Mouse (Mus musculus) limb, embryonic 12.5 days (tissue): ENCODE measurements around the gene Tcap. TPM values are rescaled to one million over a fixed set of nuclear protein-coding genes. Genes with fewer than 3 reads are reported as not detected.
A peak's percentile ranks its signal among the peaks of the same experiment; 100 is the strongest.

Experiments used
- ATAC-seq: fragments of 200-750 bp; cut with Nextera tagmentation; 2 replicates; pipeline ENCODE4 v1.8.0; 2017; ENCODE audit warnings: low read depth, moderate TSS enrichment; ENCODE audit not compliant: insufficient number of reproducible peaks, insufficient read depth, low FRiP score, low TSS enrichment
- H3K27ac ChIP-seq: fragments of 300-500 bp; sonication (generic); 2 replicates; pipeline ENCODE4 v1.5.1; 2016; ENCODE audit warnings: mild to moderate bottlenecking, moderate library complexity
- H3K27me3 ChIP-seq: fragments of 300-500 bp; sonication (generic); 2 replicates; pipeline ENCODE4 v1.6.1; 2016; ENCODE audit warnings: mild to moderate bottlenecking, moderate library complexity
- H3K36me3 ChIP-seq: fragments of 300-500 bp; sonication (generic); 2 replicates; pipeline ENCODE4 v1.6.1; 2016; ENCODE audit warnings: mild to moderate bottlenecking, moderate library complexity
- H3K4me1 ChIP-seq: fragments of 300-500 bp; sonication (generic); replicated peaks from 2 replicates; pipeline ENCODE4 v1.6.1; 2016
- H3K4me2 ChIP-seq: fragments of 300-500 bp; sonication (generic); 2 replicates; pipeline ENCODE4 v1.6.1; 2016; ENCODE audit warnings: mild to moderate bottlenecking, moderate library complexity
- H3K4me3 ChIP-seq: fragments of 300-500 bp; sonication (generic); replicated peaks from 2 replicates; pipeline ENCODE4 v1.5.1; 2016; ENCODE audit warnings: mild to moderate bottlenecking
- H3K9ac ChIP-seq: fragments of 300-500 bp; sonication (generic); replicated peaks from 2 replicates; pipeline ENCODE4 v1.6.1; 2016; ENCODE audit warnings: mild to moderate bottlenecking, moderate library complexity
- H3K9me3 ChIP-seq: fragments of 300-500 bp; sonication (generic); 2 replicates; pipeline ENCODE4 v1.6.1; 2016; ENCODE audit warnings: mild to moderate bottlenecking, moderate library complexity
- WGBS: fragments of 180-500 bp; shearing (Covaris S2); methylation state at CpG from one replicate; pipeline ENCODE4 v1.1.7; 2016; 5-methylcytosine and 5-hydroxymethylcytosine counted together
- polyA plus RNA-seq: library from polyadenylated mRNA; unstranded; fragments of >200 nt; fragmentation: Nextera tagmentation; extraction: Ambion mirVana; gene quantifications from 2 replicates; pipeline ENCODE4 v1.2.1, GENCODE M21; 2016

Gene Tcap
- polyA plus RNA-seq: 4.7 TPM in 2 replicates

DNA sequence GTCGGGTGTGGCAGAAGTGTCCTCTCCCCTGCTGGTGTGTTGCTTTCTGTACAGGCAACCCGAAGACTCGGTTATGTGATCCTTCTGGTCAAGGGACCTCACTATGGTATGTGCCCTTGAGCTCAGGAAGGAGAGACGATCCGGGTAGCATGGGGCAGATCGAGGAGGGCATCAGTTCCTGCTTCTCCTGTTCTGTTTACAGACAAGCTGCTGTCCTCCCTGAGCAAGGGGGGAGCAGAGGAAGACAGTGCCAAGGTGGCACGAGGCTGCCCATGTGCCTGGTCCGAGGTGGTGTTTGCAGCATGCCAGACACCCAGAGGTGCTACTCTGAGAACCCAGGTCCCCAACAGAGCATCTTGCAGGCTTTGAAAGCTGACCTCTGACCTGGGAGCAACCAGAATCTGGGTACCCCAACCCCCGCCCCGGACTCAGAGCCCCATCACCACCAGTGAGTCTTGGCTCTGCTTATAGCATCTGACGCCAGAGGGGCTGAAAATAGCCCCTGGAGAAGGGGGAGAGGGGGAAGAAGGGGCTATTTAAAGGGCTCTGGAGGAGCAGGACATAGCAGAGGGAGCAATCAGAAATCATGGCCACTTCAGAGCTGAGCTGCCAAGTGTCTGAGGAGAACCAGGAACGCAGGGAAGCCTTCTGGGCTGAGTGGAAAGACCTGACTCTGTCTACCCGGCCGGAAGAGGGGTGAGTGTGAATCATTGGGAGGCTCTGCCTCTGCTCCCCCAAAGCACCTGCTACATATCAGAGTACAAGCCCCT is at the start of gene Tcap:
Gene Tcap (plus strand): TSS at position 551 of the 770 bp plus-strand sequence.
- Histone ChIP-seq H3K27ac (no peak within 1 kb of the TSS), H3K27me3 (peaks cover 56% of the 10 kb centered on the region), H3K9ac (no peak within 1 kb of the TSS; the same call in 1 of the 2 replicates), H3K9me3 (no peaks in the 10 kb centered on the region), H3K4me1 (peaks cover 6% of the 10 kb centered on the region), H3K4me2 (no peak within 1 kb of the TSS), H3K4me3 (no peak within 1 kb of the TSS), H3K36me3 (peaks cover 26% of the 10 kb centered on the region)
- WGBS: 56% methylated on average over 14 of the region's 14 CpGs
- ATAC-seq: no peak

DNA sequence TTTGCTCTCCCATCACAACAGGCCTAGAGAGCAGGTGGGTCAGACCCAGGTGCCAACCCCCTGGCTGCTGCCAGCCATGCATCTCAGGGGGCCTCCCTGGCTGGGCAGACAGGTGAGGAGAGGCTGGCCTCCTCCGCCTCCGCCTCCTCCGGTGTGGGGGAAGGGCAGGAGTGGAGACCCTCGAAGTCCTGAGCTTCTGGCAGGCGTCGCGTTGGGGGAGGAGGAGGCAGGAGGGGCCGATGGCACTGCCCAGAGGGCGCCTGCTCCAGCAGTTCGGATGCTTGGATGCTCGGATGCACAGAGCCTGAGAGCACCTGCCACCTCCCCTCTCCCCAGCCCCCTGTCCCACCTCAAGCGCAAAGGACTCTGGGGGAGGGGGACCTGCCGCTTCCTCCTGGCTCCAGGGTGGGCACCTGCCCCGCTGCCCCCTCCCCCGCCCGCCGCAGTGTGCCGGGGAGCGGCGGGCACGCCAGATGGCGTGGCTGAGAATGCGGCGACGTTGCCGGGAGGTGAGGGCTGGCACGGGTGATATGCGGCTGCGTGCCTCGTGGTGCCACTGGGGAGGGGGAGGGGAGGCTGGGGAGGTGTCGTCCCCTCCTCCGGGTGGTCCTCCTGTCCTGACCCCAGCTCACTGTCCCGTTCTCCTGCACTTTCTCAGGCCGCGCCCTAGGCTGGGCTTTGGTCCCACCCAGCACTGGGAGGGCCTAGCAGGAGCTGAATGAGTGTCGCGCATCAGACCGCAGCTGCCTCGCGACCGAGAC is 49.5 kb upstream of the Tcap start:
- Histone ChIP-seq H3K9ac (no peak overlapping the region), H3K4me1 (peaks cover 17% of the 10 kb centered on the region), H3K4me2 (peak overlapping the region; percentile 36), H3K27ac (no peak overlapping the region), H3K27me3 (peaks cover 100% of the 10 kb centered on the region), H3K36me3 (no peaks in the 10 kb centered on the region), H3K4me3 (peak overlapping the region; percentile 18), H3K9me3 (no peaks in the 10 kb centered on the region)
- WGBS: 2% methylated on average over 37 of the region's 41 CpGs
- ATAC-seq: no peak

DNA sequence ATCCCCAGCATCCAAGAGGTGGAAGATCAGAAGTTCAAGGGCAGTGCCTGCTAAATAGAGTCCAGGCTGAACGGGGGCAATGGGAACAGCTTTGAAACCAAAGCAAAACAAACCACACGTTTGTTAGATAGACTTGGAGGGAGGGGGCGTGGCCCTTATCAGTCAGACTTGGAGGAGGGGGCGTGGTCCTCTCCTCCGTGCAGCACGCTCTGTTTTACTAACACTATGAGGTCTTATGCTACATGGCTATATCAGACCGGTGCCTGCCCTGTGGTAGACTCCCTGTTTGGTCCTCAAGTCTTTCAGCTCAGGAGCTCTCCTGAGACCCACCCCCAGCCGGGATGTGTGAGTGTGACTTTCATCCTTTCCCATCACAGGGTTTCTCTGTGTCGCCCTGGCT is 48.4 kb upstream of the Tcap start:
- H3K4me1 ChIP-seq: peaks cover 25% of the 10 kb centered on the region
- peaks cover 100% of the 10 kb centered on the region for H3K27me3 ChIP-seq
- H3K9me3 ChIP-seq: no peaks in the 10 kb centered on the region
- H3K4me2 ChIP-seq: no peak overlapping the region
- no peak overlapping the region for H3K9ac ChIP-seq
- no peak overlapping the region for H3K27ac ChIP-seq
- no peak for ATAC-seq
- 7% methylated on average over 9 of the region's 9 CpGs for WGBS
- H3K4me3 ChIP-seq: no peak overlapping the region; the same call in 1 of the 2 replicates
- no peaks in the 10 kb centered on the region for H3K36me3 ChIP-seq

DNA sequence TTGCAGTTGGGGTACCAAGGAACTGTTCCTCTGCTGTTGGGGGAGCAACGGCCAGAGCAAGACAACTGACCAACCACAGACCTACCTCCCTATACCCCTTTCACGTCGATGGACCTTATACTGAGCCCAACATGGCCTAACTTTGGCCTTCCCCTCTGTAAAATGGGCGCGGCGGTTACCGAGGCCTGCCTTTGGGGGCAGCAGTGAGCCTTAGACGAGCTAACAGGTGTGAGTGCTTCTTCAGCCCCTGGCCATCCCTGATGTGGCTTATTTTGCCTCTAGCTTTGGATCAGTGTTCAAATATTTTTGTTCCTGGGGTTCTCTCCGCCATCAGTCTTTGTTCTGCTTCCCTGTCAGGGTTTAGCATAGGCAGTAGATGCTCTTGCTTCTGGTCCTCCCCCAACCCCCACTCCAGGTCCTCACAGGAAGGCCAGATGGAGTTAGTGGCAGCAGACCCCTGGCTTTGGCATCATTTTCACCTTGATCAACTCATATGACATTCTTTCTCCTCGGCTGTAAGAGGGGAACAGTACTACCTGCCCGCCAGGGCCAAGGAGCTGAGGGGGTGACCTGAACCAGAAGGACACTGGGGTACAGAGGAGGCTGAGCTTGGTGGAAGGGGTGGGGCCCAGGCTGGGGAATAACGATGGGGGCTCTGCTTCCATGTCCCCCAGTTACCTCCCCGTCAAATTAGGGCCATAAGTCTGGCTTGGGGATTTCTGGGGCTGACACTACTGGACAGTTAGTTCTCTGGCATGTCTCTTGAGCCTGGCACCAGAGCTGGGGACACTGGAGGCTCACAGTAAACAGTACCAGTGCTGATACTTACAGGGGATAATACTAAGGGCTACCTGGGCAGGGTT is 47.1 kb upstream of the Tcap start:
- Histone ChIP-seq H3K27ac (no peak overlapping the region), H3K4me1 (peaks cover 25% of the 10 kb centered on the region), H3K36me3 (no peaks in the 10 kb centered on the region), H3K4me2 (no peak overlapping the region), H3K4me3 (no peak overlapping the region), H3K9me3 (no peaks in the 10 kb centered on the region), H3K9ac (no peak overlapping the region), H3K27me3 (peaks cover 99% of the 10 kb centered on the region)
- 15% methylated on average over 13 of the region's 13 CpGs for WGBS
- no peak for ATAC-seq

DNA sequence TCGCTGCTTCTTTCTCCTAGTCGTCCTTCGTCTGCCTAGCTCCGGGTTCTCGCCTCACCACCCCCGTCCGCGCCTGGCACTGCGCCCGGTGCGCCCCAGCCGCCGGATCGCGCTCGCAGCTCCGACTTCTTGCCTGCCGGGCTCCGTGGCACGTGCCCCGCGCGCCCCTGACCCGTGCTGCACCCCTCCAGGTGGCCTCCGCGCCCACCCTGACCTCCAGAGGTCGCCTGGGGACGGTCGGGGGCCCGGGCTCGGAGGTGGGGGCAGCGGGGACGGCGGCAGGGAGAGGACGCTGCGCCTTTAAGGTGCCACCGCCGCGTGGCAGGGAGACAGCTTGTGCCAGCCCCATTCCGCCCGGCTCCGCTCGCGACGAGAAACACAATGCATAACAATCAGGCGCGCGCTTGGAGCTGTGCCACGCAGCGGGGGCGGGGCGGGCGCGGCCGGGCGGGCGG is 45.1 kb upstream of the Tcap start:
- no peak overlapping the region for H3K27ac ChIP-seq
- no peak for ATAC-seq
- no peaks in the 10 kb centered on the region for H3K36me3 ChIP-seq
- no peaks in the 10 kb centered on the region for H3K9me3 ChIP-seq
- H3K4me1 ChIP-seq: peaks cover 35% of the 10 kb centered on the region
- peaks cover 94% of the 10 kb centered on the region for H3K27me3 ChIP-seq
- H3K9ac ChIP-seq: peak overlapping the region; percentile 52
- under 1% methylated on average over 46 of the region's 57 CpGs for WGBS
- H3K4me3 ChIP-seq: peak overlapping the region; percentile 49
- H3K4me2 ChIP-seq: peak overlapping the region; percentile 94

DNA sequence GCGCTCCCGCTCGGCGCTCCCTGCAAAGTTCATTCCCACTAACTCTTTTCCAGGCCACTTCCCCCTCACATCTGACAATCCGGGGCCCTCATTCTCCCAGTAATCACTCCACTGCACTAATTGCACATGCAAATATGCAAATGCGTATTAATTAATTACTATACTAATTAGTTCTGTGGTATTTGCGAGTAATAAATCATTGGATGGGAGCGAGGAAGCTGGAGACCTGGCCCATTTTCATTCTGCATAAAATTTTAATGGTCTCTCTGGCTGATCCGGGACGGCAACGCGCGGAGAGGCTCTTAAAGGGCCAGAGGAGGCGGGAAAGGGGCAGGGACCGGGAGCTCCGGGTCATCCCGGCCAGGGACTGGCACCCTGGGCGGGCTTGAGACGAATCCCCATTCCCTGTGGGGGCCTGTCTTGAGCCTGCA is 44.5 kb upstream of the Tcap start:
- under 1% methylated on average over 19 of the region's 19 CpGs for WGBS
- no peak for ATAC-seq
- Histone ChIP-seq H3K36me3 (no peaks in the 10 kb centered on the region), H3K4me1 (peaks cover 32% of the 10 kb centered on the region), H3K27ac (no peak overlapping the region), H3K27me3 (peaks cover 94% of the 10 kb centered on the region), H3K4me2 (peak overlapping the region; percentile 94), H3K4me3 (peak overlapping the region; percentile 49), H3K9ac (peak overlapping the region; percentile 52), H3K9me3 (no peaks in the 10 kb centered on the region)

DNA sequence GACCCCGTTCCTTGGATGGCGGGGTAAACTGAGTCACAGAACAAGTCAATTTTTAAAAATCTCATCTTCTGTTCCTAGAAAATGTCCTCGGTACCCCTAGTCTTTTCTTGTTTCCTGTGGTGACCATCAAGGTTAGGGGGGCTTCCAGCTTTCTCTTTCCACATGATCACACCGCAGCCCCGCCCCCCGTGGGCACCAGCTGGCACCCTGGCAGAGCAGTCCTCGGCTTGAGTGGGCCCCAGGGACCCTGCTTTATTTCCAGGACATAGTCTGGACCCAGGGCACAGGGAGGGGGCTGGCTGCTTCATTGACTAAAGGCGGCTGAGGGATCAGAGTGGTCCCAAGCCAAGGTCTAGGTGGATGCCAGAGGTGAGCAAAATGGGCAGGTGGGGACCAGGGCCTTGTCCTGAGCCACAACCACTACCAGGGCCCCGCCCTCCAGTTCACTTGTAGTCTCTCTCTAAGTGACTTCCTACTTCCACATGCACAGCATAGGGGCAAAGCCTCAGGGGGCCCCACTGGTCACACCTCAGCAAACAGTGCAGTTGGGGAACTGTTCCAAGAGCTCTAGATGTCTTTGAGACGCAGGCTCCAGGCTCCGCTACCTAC is 43.8 kb upstream of the Tcap start:
- Histone ChIP-seq H3K9ac (no peak overlapping the region; the same call in 1 of the 2 replicates), H3K36me3 (no peaks in the 10 kb centered on the region), H3K4me1 (peaks cover 27% of the 10 kb centered on the region), H3K4me3 (peak overlapping the region; percentile 49), H3K4me2 (peak overlapping the region; percentile 94), H3K9me3 (no peaks in the 10 kb centered on the region), H3K27ac (no peak overlapping the region), H3K27me3 (peaks cover 93% of the 10 kb centered on the region)
- WGBS: 8% methylated on average over 11 of the region's 11 CpGs
- no peak for ATAC-seq

DNA sequence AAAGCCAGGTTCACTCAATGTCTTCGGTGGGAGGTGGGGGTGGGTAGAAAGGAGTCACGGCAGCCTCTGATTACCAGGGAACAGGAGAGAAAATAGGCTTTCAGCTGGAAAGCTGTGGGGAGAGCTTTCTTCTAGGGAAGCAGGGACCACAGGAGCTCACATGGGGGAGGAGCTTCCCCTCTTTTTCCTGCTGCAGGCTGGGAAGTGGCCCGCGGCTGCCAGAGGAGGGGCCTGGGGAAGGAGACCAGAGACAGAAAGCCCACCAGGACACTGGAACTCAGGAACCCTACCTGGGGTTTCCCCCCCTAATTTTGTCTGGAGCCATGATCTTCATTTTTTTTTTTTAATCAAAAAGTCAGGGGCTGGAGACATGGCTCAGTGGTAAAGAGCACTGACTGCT is 43.0 kb upstream of the Tcap start:
- Histone ChIP-seq H3K4me1 (peaks cover 27% of the 10 kb centered on the region), H3K9ac (no peak overlapping the region), H3K4me3 (no peak overlapping the region), H3K9me3 (no peaks in the 10 kb centered on the region), H3K27ac (no peak overlapping the region), H3K36me3 (no peaks in the 10 kb centered on the region), H3K4me2 (no peak overlapping the region), H3K27me3 (peaks cover 91% of the 10 kb centered on the region)
- ATAC-seq: no peak
- WGBS: 10% methylated on average over 3 of the region's 4 CpGs

DNA sequence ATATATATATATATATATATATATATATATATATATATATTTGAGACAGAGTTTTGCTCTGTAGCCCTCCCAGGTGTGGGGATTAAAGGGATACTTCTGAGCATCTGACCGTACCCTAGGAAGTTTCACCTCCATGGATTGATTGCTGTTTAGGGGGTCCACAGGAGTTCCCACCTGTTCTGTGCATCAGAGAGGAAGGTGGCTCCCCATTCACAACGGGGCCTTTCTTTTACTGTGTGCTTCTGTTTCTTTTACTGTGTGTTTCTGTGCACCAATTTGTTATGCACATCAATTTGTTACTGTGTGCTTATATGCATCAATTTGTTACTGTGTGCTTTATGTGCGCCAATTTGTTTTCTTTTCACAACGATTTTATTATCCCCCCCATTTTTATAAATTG is 42.4 kb upstream of the Tcap start:
- ATAC-seq: no peak
- no peaks in the 10 kb centered on the region for H3K36me3 ChIP-seq
- 50% methylated on average over 4 of the region's 4 CpGs for WGBS

DNA sequence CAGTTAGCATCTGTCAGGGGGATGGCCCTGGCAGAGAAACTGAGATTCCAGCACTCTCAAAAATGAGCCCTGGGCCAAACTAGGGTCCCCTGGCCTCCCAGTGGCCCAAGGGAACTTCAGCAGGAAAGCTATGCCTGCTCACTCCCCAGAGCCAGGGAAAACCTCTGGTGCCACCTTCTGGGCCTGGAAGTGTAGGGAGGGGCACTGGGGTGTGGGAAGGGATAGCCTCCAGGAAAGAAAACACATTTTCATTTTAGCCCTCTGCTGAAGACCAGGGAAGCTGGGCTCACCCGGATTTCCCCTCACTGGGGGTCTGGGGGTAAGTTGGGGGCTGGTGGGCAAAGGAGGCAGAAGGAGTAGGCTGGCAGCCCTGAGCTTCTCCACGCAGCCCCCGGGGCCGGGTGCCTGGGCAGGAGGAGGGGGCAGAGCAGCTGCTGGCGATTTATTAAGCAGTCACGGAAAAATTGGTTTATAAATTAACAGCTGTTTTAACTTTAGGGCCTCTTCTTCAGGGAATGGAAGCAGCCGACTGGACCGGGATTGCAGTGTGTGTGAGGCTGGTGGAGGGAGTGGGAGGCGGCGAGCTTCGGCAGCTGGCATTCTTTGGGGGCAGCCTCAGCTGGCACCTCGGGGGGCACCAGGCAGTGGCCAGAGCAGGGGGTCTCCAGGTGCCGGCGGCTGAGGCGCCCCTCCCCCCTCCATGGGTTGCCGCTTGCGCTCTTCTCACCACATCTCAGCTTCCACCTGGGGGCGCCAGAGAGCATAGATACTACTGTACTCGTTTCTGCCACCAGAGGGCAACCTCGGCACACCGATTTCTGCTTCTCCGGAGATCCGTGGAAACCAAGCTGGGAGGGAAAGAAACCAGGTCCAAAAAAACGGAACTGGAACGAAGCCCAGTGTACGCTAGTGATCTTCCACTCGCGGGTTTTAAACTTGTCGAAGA is 41.3 kb upstream of the Tcap start:
- Histone ChIP-seq H3K4me3 (peak overlapping the region; percentile 26), H3K27me3 (peaks cover 91% of the 10 kb centered on the region), H3K9me3 (no peaks in the 10 kb centered on the region), H3K4me2 (peak overlapping the region; percentile 56), H3K36me3 (no peaks in the 10 kb centered on the region), H3K4me1 (peaks cover 27% of the 10 kb centered on the region), H3K9ac (no peak overlapping the region), H3K27ac (no peak overlapping the region)
- 2% methylated on average over 29 of the region's 29 CpGs for WGBS
- peak; percentile 48 for ATAC-seq

More for the DNA sequence above, 42.4 kb upstream of the Tcap start:
- Histone ChIP-seq H3K4me2 (no peak overlapping the region), H3K9ac (no peak overlapping the region), H3K4me1 (peaks cover 27% of the 10 kb centered on the region), H3K4me3 (no peak overlapping the region), H3K27ac (no peak overlapping the region), H3K9me3 (no peaks in the 10 kb centered on the region), H3K27me3 (peaks cover 91% of the 10 kb centered on the region)
